Mouse (Mus musculus): ENCODE results near the gene Rpl37a. TPM values are rescaled to one million over a fixed set of nuclear protein-coding genes. Genes with fewer than 3 reads are reported as not detected.

Rpl37a gene
- polyA plus RNA-seq (2015; fragmentation: Nextera tagmentation; extraction: Ambion mirVana), result 1,455 and 1,531 TPM in 2 replicates

DNA sequence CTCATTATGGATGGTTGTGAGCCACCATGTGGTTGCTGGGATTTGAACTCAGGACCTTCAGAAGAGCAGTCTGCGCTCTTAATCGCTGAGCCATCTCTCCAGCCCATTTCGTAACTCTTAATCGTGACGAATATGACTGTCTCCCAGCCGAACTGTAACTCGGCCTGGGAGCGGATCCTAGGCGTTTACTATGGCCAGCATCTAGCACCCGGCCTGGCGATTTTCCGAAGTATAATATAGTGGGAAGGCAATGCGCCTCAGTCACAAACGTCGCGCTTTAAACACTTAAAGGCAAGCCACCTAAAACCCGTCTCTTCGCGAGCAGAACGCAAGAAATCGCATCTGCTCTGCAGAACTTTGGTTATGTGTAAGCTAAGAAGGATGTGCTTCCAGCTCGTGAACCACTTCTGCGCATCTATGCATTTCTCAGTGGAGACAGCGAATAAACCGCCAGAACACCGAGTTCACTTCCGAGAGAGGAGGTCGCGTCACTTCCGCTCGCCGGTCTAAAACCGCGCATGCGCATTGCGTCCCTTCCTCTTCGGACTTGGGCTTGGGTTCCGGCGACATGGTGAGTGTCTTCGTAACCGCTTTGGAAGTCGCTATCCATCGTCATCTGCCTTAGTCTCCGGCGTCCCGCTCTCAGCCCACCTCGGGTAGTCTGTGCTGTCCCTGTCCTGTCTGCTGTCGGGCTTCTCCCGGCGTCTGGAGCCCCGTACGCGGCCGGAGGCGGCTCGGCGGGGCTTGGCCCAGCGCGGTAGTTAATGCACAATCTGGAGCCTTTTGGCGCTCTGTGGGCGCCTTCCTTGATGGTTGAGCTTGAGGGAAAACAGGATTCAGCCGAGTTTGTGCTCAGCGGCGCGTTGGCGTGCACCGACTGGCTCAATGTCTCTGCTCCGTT lies at the start of gene Rpl37a:
TSS of gene Rpl37a (plus strand) at position 538 of the 901 bp plus-strand sequence.
- no peaks in the 10 kb centered on the region for H3K27me3 ChIP-seq (ENCODE audit: insufficient read depth, low read length)
- peak within 1 kb of the TSS; percentile 65 for H3K4me3 ChIP-seq (ENCODE audit: low read length)
- peak within 1 kb of the TSS; percentile 69 for H3K4me2 ChIP-seq (replicated peaks; ENCODE audit: low read depth, low read length)
- ATAC-seq (ENCODE audit: low FRiP score, low TSS enrichment), result peak; percentile 90
- WGBS, result 3% methylated on average over 68 of the region's 68 CpGs
- H3K9me3 ChIP-seq (ENCODE audit: low read length), result no peaks in the 10 kb centered on the region
- peaks cover 19% of the 10 kb centered on the region for H3K4me1 ChIP-seq (ENCODE audit: insufficient read depth, low read length)
- H3K27ac ChIP-seq (ENCODE audit: low read length), result peak within 1 kb of the TSS; percentile 95
- peaks cover 29% of the 10 kb centered on the region for H3K36me3 ChIP-seq (ENCODE audit: insufficient read depth, low read length)
- peak within 1 kb of the TSS; percentile 80 for H3K9ac ChIP-seq (replicated peaks; ENCODE audit: low read length)

DNA sequence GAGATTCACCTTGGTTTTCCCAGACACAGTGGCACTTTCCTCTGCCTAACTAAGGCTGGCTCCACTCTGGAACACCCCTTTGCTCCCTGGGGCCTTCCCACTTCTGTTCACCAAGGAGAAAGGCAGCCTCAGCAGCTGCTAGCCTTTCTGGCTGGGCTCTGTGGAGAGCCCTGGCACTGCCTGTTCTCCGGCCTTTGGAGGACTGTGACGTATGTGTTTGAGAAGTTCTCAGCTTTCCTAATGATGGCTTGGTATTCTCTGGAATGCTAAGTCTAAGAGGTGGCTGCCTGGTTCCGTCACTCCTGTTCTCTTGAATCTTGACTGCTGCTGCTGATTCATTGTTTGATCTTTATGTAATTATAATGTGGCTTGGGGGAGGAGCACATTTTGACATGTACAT lies 38.0 kb upstream of the Rpl37a start:
- no peak overlapping the region for H3K27ac ChIP-seq (ENCODE audit: low read length)
- H3K9ac ChIP-seq (replicated peaks; ENCODE audit: low read length), result no peak overlapping the region
- no peaks in the 10 kb centered on the region for H3K36me3 ChIP-seq (ENCODE audit: insufficient read depth, low read length)
- no peak overlapping the region for H3K4me2 ChIP-seq (replicated peaks; ENCODE audit: low read depth, low read length)
- no peak overlapping the region for H3K4me3 ChIP-seq (ENCODE audit: low read length)
- no peak for ATAC-seq (ENCODE audit: low FRiP score, low TSS enrichment)
- no peaks in the 10 kb centered on the region for H3K9me3 ChIP-seq (ENCODE audit: low read length)
- no peaks in the 10 kb centered on the region for H3K4me1 ChIP-seq (ENCODE audit: insufficient read depth, low read length)
- WGBS, result 40% methylated on average over 3 of the region's 3 CpGs
- H3K27me3 ChIP-seq (ENCODE audit: insufficient read depth, low read length), result no peaks in the 10 kb centered on the region

DNA sequence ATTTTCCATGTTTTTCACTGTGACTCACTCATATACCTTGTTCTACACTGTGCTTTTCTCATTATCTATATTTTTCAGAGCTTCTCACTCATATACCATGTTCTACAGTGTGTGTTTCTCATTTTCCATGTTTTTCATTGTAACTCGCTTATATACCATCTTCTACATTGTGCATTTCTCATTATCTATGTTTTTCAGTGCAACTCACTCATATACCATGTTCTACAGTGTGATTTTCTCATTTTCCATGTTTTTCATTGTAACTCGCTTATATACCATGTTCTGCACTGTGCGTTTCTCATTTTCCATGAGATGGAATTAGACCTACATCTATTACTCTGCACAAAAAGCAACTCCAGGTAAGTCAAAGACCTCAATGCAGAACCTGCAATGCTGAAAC lies 14.8 kb upstream of the Rpl37a start:
- Histone ChIP-seq H3K27ac (ENCODE audit: low read length) (no peak overlapping the region), H3K9ac (replicated peaks; ENCODE audit: low read length) (no peak overlapping the region), H3K9me3 (ENCODE audit: low read length) (no peaks in the 10 kb centered on the region), H3K36me3 (ENCODE audit: insufficient read depth, low read length) (no peaks in the 10 kb centered on the region), H3K27me3 (ENCODE audit: insufficient read depth, low read length) (no peaks in the 10 kb centered on the region), H3K4me1 (ENCODE audit: insufficient read depth, low read length) (no peaks in the 10 kb centered on the region), H3K4me2 (replicated peaks; ENCODE audit: low read depth, low read length) (no peak overlapping the region), H3K4me3 (ENCODE audit: low read length) (no peak overlapping the region)
- no peak for ATAC-seq (ENCODE audit: low FRiP score, low TSS enrichment)
- WGBS, result 52% methylated on average over 3 of the region's 3 CpGs

DNA sequence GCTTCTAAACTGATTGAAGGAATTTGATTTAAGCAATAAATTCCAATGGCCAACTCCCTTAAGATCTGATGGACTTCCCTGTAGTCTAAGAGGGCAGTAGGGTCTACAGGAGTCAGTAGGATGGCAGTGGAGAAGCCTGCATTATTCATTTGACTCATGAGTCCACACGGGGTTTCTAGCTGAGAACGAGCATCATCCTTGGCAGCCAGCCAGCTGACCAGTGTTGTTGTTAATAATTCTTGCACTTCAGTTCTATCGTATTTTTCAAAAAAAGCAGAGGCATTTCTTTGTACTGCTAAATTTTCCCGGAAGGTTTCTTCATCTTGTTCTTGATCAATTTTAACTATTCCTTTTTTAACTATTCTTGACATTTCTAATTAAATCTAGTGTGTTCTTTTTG lies 12.4 kb upstream of the Rpl37a start:
- no peak overlapping the region for H3K27ac ChIP-seq (ENCODE audit: low read length)
- 44% methylated on average over 4 of the region's 4 CpGs for WGBS

DNA sequence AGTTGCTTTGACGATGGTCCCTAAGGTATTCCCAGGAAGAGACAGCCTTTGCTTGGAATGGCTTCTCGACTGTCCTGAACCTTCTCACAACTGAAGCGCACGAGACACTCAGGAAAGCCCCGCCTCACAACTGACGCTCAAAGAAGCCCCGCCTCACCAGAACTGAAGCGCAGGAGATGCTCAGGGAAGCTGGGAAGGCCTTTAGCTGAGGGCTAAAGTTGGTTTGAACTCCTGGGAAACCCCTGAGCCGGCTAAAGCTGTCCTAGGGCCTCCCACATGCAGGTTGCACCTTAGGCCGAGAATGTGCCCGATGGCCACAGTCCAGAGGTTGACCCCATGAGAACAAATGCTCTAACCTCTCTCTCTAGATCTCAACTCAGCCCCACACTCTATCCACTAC lies 10.6 kb upstream of the Rpl37a start, which contains the start of gene Ankar:
TSS of gene Ankar (minus strand) at position 101 of the 400 bp plus-strand sequence.
- H3K4me1 ChIP-seq (ENCODE audit: insufficient read depth, low read length), result no peaks in the 10 kb centered on the region
- WGBS, result 81% methylated on average over 11 of the region's 11 CpGs
- H3K27me3 ChIP-seq (ENCODE audit: insufficient read depth, low read length), result no peaks in the 10 kb centered on the region
- H3K4me2 ChIP-seq (replicated peaks; ENCODE audit: low read depth, low read length), result no peak within 1 kb of the TSS
- H3K36me3 ChIP-seq (ENCODE audit: insufficient read depth, low read length), result no peaks in the 10 kb centered on the region
- H3K9ac ChIP-seq (replicated peaks; ENCODE audit: low read length), result no peak within 1 kb of the TSS
- no peak within 1 kb of the TSS for H3K4me3 ChIP-seq (ENCODE audit: low read length)
- H3K27ac ChIP-seq (ENCODE audit: low read length), result no peak within 1 kb of the TSS
- ATAC-seq (ENCODE audit: low FRiP score, low TSS enrichment), result no peak
- no peaks in the 10 kb centered on the region for H3K9me3 ChIP-seq (ENCODE audit: low read length)

More for the DNA sequence above, 12.4 kb upstream of the Rpl37a start:
- no peaks in the 10 kb centered on the region for H3K36me3 ChIP-seq (ENCODE audit: insufficient read depth, low read length)
- no peak for ATAC-seq (ENCODE audit: low FRiP score, low TSS enrichment)
- H3K9ac ChIP-seq (replicated peaks; ENCODE audit: low read length), result no peak overlapping the region
- no peaks in the 10 kb centered on the region for H3K27me3 ChIP-seq (ENCODE audit: insufficient read depth, low read length)
- H3K4me1 ChIP-seq (ENCODE audit: insufficient read depth, low read length), result no peaks in the 10 kb centered on the region
- H3K4me3 ChIP-seq (ENCODE audit: low read length), result no peak overlapping the region
- no peak overlapping the region for H3K4me2 ChIP-seq (replicated peaks; ENCODE audit: low read depth, low read length)
- H3K9me3 ChIP-seq (ENCODE audit: low read length), result no peaks in the 10 kb centered on the region

DNA sequence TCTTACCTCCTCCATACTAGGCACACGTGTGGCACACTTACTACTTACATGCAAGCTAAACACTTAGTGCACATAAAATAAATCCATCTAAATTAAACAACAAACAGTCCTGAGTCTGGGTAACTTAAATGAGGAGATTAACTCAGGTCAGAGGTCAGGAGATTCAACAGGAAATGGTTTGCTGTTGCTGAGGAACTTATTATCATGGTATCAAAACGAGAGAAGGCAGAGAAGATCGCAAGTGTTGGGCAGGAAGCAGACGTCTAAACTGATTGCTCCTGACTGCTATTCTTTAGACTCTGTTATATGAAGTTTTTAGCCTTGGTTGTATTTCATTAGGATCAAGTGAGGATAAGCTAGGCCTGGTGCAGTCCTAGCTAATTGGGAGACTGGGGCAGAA lies 3.6 kb upstream of the Rpl37a start:
- no peaks in the 10 kb centered on the region for H3K36me3 ChIP-seq (ENCODE audit: insufficient read depth, low read length)
- WGBS, result 58% methylated on average over 4 of the region's 4 CpGs
- peaks cover 3% of the 10 kb centered on the region for H3K4me1 ChIP-seq (ENCODE audit: insufficient read depth, low read length)
- no peak for ATAC-seq (ENCODE audit: low FRiP score, low TSS enrichment)
- no peak overlapping the region for H3K4me3 ChIP-seq (ENCODE audit: low read length)
- H3K27me3 ChIP-seq (ENCODE audit: insufficient read depth, low read length), result no peaks in the 10 kb centered on the region
- H3K4me2 ChIP-seq (replicated peaks; ENCODE audit: low read depth, low read length), result no peak overlapping the region
- no peaks in the 10 kb centered on the region for H3K9me3 ChIP-seq (ENCODE audit: low read length)
- H3K27ac ChIP-seq (ENCODE audit: low read length), result no peak overlapping the region
- H3K9ac ChIP-seq (replicated peaks; ENCODE audit: low read length), result no peak overlapping the region

DNA sequence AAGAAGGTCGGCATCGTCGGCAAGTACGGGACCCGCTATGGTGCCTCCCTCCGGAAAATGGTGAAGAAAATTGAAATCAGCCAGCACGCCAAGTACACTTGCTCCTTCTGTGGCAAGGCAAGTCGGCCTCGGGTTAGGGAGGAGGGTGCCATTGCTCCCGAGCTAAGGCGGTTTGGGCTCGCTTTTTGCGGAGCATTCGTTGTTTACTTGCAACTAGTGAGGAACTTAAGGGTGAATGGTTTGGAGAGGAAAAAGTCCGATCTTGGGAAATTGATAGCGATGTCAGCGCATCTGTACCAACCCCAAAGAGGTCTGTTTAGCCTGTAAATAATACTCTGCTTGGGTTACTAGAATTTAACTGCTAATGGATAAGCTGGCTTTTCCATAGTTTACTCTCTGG lies 594 bp downstream of the Rpl37a start:
- Histone ChIP-seq H3K4me2 (replicated peaks; ENCODE audit: low read depth, low read length) (peak overlapping the region; percentile 69), H3K4me1 (ENCODE audit: insufficient read depth, low read length) (peaks cover 19% of the 10 kb centered on the region), H3K4me3 (ENCODE audit: low read length) (peak overlapping the region; percentile 65), H3K9me3 (ENCODE audit: low read length) (no peaks in the 10 kb centered on the region), H3K9ac (replicated peaks; ENCODE audit: low read length) (peak overlapping the region; percentile 80), H3K27me3 (ENCODE audit: insufficient read depth, low read length) (no peaks in the 10 kb centered on the region), H3K27ac (ENCODE audit: low read length) (peak overlapping the region; percentile 95), H3K36me3 (ENCODE audit: insufficient read depth, low read length) (peaks cover 30% of the 10 kb centered on the region)
- 0 out of 2 replicates have a peak, but pooled peaks have one; percentile 16 for ATAC-seq (ENCODE audit: low FRiP score, low TSS enrichment)
- under 1% methylated on average over 17 of the region's 17 CpGs for whole genome bisulfite sequencing

DNA sequence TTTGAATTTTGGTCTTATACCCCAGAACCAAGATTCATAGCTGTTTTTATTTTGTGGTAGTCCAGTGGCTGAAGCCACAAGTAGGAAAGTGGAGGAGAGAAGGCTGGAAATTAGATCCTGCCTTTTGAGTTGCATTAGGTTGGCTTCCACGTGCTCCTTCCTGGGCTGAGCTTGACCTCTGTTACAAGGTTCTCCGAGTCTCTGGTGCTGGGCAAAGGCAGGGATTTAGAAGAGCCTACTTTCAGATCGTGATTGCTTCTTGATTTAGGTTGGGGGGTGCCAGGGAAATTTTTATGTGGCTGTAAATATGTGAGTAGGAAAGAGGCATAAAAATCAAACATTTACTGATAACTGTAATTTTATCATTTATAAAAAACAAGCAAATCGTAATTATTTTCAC lies 3.5 kb downstream of the Rpl37a start:
- Histone ChIP-seq H3K4me2 (replicated peaks; ENCODE audit: low read depth, low read length) (no peak overlapping the region), H3K4me3 (ENCODE audit: low read length) (no peak overlapping the region), H3K27ac (ENCODE audit: low read length) (no peak overlapping the region), H3K9ac (replicated peaks; ENCODE audit: low read length) (no peak overlapping the region), H3K27me3 (ENCODE audit: insufficient read depth, low read length) (no peaks in the 10 kb centered on the region), H3K36me3 (ENCODE audit: insufficient read depth, low read length) (peaks cover 30% of the 10 kb centered on the region), H3K9me3 (ENCODE audit: low read length) (no peaks in the 10 kb centered on the region), H3K4me1 (ENCODE audit: insufficient read depth, low read length) (peaks cover 19% of the 10 kb centered on the region)
- ATAC-seq (ENCODE audit: low FRiP score, low TSS enrichment), result no peak
- WGBS, result 57% methylated on average over 4 of the region's 4 CpGs

DNA sequence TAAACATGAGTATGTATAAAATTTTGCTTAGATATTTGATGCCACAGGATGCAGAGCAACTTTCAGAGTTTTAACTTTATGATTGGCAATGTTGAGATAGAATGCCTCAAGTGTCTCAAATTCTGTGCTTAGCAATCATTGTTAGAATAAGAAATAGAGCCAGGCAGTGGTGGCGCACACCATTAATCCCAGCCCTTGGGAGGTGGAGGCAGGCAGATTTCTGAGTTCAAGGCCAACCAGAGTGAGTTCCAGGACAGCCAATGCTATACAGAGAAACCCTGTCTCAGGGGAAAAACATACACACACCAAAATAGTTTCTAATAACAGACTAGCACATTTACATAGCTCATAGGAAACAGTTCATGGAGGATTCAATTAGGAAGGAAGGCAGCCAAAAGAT lies 4.0 kb downstream of the Rpl37a start:
- 84% methylated on average over 1 of the region's 1 CpGs for WGBS

More for the DNA sequence above, 4.0 kb downstream of the Rpl37a start:
- Histone ChIP-seq H3K4me2 (replicated peaks; ENCODE audit: low read depth, low read length) (no peak overlapping the region), H3K9me3 (ENCODE audit: low read length) (no peaks in the 10 kb centered on the region), H3K4me3 (ENCODE audit: low read length) (no peak overlapping the region), H3K27ac (ENCODE audit: low read length) (no peak overlapping the region), H3K9ac (replicated peaks; ENCODE audit: low read length) (no peak overlapping the region), H3K27me3 (ENCODE audit: insufficient read depth, low read length) (no peaks in the 10 kb centered on the region), H3K36me3 (ENCODE audit: insufficient read depth, low read length) (peaks cover 30% of the 10 kb centered on the region), H3K4me1 (ENCODE audit: insufficient read depth, low read length) (peaks cover 19% of the 10 kb centered on the region)
- no peak for ATAC-seq (ENCODE audit: low FRiP score, low TSS enrichment)
